Mouse (Mus musculus) C2C12 (cell line): Measurements from ENCODE around the gene Tusc2.

ENCODE experiments used
- CTCF ChIP-seq: IDR thresholded peaks from one replicate; pipeline ENCODE4 v1.5.1; 2011; ENCODE audit not compliant: control insufficient read depth, insufficient read depth, insufficient read length
- MAX ChIP-seq: IDR thresholded peaks from one replicate; pipeline ENCODE4 v1.6.1; 2011; ENCODE audit warnings: mild to moderate bottlenecking, control low read depth
- MYOG ChIP-seq: IDR thresholded peaks from one replicate; pipeline ENCODE4 v1.6.1; 2011; ENCODE audit not compliant: control insufficient read depth, insufficient read length; ENCODE audit errors: extremely low read depth

DNA sequence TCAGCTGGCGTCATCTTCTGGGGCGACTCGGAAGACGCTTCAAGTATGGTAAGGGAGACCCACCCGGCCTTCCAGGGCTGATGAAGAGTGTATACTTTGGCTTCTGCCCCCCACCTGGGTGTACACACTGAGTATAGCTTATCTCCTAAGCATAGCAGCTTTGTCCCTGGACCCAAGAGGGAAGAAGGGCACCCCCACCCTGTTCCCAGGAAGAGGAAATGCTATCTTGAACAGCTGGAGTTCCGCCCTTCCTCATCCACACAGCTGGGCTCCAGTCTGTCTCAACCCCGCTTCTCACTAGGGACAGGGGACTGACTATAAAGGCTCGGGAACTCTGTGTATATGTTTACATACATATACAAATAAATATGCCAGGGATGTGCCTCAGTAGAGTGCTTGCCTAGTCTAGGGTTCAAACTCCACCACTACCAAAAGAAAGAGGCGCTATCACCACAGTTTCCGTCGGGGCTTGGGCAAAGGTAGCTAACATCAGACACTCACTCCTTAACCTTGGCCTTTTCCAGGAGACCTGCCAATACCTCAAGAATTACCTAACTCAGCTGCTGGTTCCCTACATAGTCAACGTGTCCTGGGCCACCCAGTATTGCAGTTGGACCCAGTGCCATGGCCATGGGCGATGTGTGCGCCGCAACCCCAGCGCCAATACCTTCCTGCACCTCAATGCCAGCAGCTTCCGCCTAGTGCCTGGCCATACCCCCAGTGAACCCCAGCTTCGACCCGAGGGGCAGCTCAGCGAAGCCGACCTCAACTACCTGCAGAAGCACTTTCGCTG is 8.7 kb downstream of the Tusc2 start:
- no peak for TF ChIP-seq CTCF
- no peak for TF ChIP-seq MAX
- no peak for TF ChIP-seq MYOG
